Mouse (Mus musculus): ENCODE measurements around the gene Cux2. TPM values are rescaled to one million over a fixed set of nuclear protein-coding genes. Genes with fewer than 3 reads are reported as not detected.
A peak's percentile ranks its signal among the peaks of the same experiment; 100 is the strongest.

Gene Cux2
- polyA plus RNA-seq, 1 experiment = 1.2 TPM

DNA sequence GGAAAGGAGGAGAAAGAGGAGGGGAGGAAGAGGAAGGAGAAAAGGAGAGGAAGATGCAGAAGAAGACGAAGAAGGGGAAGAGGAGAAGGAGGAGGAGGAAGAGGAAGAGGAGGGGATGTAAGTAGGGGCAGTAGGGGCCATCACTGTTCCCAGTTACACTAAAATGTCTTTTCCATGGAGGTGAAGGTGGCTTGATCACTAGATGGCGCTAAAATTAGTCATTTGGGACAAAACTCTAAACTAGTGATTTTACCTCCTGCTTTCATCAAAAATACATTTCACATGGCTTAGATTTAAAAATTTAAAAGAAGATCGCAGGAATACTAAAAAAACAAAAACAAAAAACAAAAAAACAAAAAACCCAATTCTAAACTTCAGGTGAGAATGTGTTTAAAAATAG lies 156.3 kb downstream of the Cux2 start:
- Histone ChIP-seq H3K4me3 (replicated peaks; ENCODE audit: control insufficient read depth, low read depth, low read length) (no peak overlapping the region), H3K27ac (ENCODE audit: control insufficient read depth, insufficient read depth, low read depth, low read length, poor library complexity) (no peak overlapping the region), H3K4me1 (ENCODE audit: control insufficient read depth, insufficient read depth, low read length) (peaks cover 2% of the 10 kb centered on the region; the same call in 1 of the 2 replicates)
- no peak for TF ChIP-seq POLR2A (IDR thresholded peaks at IDR 0.05; ENCODE audit: borderline replicate concordance, control insufficient read depth, low read depth, low read length)
- TF ChIP-seq CTCF (IDR thresholded peaks at IDR 0.05; ENCODE audit: control insufficient read depth, insufficient read depth, low read length) = no peak
- WGBS = 18% methylated on average over 3 of the region's 3 CpGs

DNA sequence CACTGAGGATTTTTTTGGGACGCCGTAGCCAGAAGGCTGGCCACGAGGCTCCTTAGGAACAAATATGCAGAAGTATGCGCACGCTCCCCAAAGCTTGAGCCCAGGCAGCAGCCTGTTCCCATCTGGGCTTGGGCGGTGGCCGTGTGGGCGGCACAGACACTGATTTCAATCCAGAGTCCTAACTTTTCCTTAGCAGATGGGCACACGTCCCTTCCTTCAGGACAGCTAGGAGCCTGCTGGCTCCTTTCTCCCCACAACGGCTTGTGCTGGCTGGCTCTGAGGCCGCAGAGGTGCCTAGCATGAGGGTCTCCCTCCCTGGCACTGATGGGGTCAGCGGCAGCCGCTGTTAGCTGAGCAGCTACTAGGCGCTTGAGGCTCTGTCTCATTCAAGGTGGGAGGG lies 157.6 kb downstream of the Cux2 start:
- Histone ChIP-seq H3K27ac (ENCODE audit: control insufficient read depth, insufficient read depth, low read depth, low read length, poor library complexity) (no peak overlapping the region), H3K4me1 (ENCODE audit: control insufficient read depth, insufficient read depth, low read length) (no peaks in the 10 kb centered on the region), H3K4me3 (replicated peaks; ENCODE audit: control insufficient read depth, low read depth, low read length) (no peak overlapping the region)
- 79% methylated on average over 14 of the region's 14 CpGs for WGBS
- TF ChIP-seq CTCF (IDR thresholded peaks at IDR 0.05; ENCODE audit: control insufficient read depth, insufficient read depth, low read length) (no peak), POLR2A (IDR thresholded peaks at IDR 0.05; ENCODE audit: borderline replicate concordance, control insufficient read depth, low read depth, low read length) (no peak)

DNA sequence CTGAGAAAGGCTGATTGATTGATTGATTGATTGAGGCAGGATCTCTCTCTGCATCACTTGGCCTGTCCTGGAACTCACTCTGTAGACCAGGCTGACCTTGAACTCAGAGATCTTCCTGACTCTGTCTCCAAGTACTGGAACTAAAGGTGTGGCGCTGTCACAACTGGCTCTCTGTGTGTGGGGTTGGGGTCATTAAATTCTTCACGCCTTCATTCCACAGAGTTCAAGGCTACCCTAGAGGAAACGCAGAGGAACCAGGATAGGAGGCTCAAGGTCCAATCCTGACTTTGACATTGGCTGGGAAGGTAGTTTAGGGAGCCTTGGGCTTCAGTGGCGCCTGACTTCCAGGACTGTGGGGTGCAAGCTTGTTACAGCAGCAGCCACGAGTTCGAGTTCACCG lies 159.0 kb downstream of the Cux2 start:
- 81% methylated on average over 7 of the region's 7 CpGs for whole genome bisulfite sequencing
- TF ChIP-seq POLR2A (IDR thresholded peaks at IDR 0.05; ENCODE audit: borderline replicate concordance, control insufficient read depth, low read depth, low read length) = no peak
- no peak for TF ChIP-seq CTCF (IDR thresholded peaks at IDR 0.05; ENCODE audit: control insufficient read depth, insufficient read depth, low read length)
- Histone ChIP-seq H3K4me3 (replicated peaks; ENCODE audit: control insufficient read depth, low read depth, low read length) (no peak overlapping the region), H3K27ac (ENCODE audit: control insufficient read depth, insufficient read depth, low read depth, low read length, poor library complexity) (no peak overlapping the region), H3K4me1 (ENCODE audit: control insufficient read depth, insufficient read depth, low read length) (no peaks in the 10 kb centered on the region)

DNA sequence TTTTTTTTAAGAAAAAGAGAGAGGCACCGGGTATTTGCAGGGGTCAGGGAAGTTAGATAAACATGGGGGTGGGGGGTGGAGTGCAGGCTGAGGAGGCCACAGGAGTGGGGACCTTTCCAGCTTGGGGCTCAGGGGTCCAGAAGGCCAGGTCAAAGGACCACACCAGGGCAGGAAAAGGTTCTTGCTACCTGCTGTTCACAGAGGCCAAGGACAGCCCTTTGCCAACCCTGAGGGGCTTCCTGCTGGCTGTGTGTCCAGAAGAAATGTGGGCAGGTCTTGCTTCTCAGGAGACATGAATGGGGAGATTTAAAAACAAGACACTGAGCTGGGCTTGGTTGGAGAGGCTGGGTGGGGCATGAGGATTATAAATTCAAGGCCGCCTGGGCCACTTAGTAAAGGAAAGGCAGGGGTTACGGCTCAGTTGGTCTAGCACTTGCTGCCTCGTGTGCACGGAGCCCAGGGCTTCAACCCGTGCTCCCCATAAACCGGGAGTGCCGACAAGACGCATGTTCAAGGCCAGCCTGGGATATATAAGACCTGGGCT lies 160.0 kb downstream of the Cux2 start:
- Histone ChIP-seq H3K4me3 (replicated peaks; ENCODE audit: control insufficient read depth, low read depth, low read length) (no peak overlapping the region), H3K27ac (ENCODE audit: control insufficient read depth, insufficient read depth, low read depth, low read length, poor library complexity) (no peak overlapping the region), H3K4me1 (ENCODE audit: control insufficient read depth, insufficient read depth, low read length) (no peaks in the 10 kb centered on the region)
- no peak for TF ChIP-seq POLR2A (IDR thresholded peaks at IDR 0.05; ENCODE audit: borderline replicate concordance, control insufficient read depth, low read depth, low read length)
- TF ChIP-seq CTCF (IDR thresholded peaks at IDR 0.05; ENCODE audit: control insufficient read depth, insufficient read depth, low read length) = no peak
- WGBS = 67% methylated on average over 9 of the region's 9 CpGs

DNA sequence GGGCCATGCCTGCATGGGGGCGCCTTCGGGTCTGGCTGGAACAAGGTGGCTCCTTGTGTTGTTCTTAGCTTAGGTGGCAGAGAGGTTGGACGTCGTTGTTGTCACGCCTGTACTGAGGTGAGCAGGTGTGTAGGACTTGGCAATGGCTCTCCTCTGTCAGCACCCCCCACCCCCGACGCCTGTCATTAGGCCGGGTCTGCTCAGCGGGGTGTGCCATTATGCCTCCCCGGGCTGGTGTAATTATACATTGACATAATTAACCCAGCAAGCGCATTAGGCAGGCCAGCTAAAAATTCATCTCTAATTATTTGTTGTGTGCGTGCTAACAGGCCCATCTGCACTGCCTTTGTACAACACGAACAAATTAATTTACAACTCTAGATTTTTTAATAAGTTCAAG lies 160.5 kb downstream of the Cux2 start:
- Histone ChIP-seq H3K4me1 (ENCODE audit: control insufficient read depth, insufficient read depth, low read length) (no peaks in the 10 kb centered on the region), H3K27ac (ENCODE audit: control insufficient read depth, insufficient read depth, low read depth, low read length, poor library complexity) (no peak overlapping the region), H3K4me3 (replicated peaks; ENCODE audit: control insufficient read depth, low read depth, low read length) (no peak overlapping the region)
- no peak for TF ChIP-seq POLR2A (IDR thresholded peaks at IDR 0.05; ENCODE audit: borderline replicate concordance, control insufficient read depth, low read depth, low read length)
- TF ChIP-seq CTCF (IDR thresholded peaks at IDR 0.05; ENCODE audit: control insufficient read depth, insufficient read depth, low read length) = no peak
- WGBS = 82% methylated on average over 13 of the region's 13 CpGs

DNA sequence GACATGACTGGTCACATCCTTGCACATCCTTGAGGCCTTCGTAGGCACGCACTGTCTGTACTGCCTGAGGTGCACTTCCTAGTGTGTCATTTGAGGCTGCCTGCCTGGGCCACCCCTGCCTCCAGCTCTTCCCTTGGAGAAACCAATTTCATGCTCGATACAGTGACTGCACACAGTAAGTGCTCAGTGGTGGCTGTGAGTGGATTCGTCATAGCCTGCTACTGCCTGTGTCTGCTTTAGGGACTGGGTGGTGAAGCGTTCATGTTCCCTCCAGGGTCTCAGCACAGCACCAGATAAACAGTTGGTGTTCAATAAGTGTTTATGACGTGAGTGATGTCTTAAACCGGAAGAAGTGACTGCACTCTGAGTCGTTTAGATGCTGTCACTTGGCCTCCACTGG lies 166.5 kb downstream of the Cux2 start:
- Histone ChIP-seq H3K27ac (ENCODE audit: control insufficient read depth, insufficient read depth, low read depth, low read length, poor library complexity) (no peak overlapping the region), H3K4me1 (ENCODE audit: control insufficient read depth, insufficient read depth, low read length) (no peaks in the 10 kb centered on the region), H3K4me3 (replicated peaks; ENCODE audit: control insufficient read depth, low read depth, low read length) (no peak overlapping the region)
- 80% methylated on average over 8 of the region's 8 CpGs for WGBS
- TF ChIP-seq POLR2A (IDR thresholded peaks at IDR 0.05; ENCODE audit: borderline replicate concordance, control insufficient read depth, low read depth, low read length) (no peak), CTCF (IDR thresholded peaks at IDR 0.05; ENCODE audit: control insufficient read depth, insufficient read depth, low read length) (no peak)

DNA sequence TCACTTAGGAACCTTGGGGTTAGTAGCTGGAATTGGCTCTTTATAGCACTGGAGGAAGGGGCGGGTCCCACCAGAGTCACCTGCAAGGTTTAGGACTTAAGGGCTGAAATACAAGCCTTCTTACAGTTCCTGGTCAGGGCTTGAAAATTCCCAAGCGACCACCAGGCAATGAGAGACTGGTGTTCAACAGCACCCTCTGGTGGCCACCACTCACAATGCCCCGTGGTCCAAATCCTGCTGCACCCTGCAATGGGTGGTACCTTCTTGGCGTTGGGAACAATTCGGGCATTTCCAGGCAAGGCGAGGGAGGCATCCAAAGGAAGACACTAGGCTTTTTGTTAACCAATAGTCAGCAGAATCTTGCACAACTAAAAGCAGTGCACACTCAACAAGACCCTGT lies 170.7 kb downstream of the Cux2 start:
- 48% methylated on average over 6 of the region's 6 CpGs for WGBS
- TF ChIP-seq POLR2A (IDR thresholded peaks at IDR 0.05; ENCODE audit: borderline replicate concordance, control insufficient read depth, low read depth, low read length) = no peak
- TF ChIP-seq CTCF (IDR thresholded peaks at IDR 0.05; ENCODE audit: control insufficient read depth, insufficient read depth, low read length) = peak; percentile 86
- no peak overlapping the region for H3K27ac ChIP-seq (ENCODE audit: control insufficient read depth, insufficient read depth, low read depth, low read length, poor library complexity)
- H3K4me1 ChIP-seq (ENCODE audit: control insufficient read depth, insufficient read depth, low read length) = no peaks in the 10 kb centered on the region
- no peak overlapping the region for H3K4me3 ChIP-seq (replicated peaks; ENCODE audit: control insufficient read depth, low read depth, low read length)

DNA sequence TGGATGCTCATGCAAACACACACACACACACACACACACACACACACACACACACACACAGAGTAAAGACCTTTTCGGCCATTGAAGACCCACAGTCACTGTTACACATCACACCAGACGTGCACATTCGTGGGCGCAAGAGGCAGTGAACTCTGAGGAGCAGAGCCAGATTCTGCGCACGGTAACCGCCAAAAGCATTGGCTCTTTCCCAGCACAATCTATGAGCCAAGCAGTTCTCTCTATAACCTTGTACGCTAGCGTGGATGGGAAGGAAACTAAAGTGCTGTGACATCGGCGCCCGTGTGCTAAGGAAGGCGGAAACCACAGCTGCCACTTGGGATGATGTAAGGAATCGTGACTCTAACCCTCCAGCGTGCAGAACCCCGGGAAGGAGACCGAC lies 171.2 kb downstream of the Cux2 start:
- Histone ChIP-seq H3K4me1 (ENCODE audit: control insufficient read depth, insufficient read depth, low read length) (no peaks in the 10 kb centered on the region), H3K27ac (ENCODE audit: control insufficient read depth, insufficient read depth, low read depth, low read length, poor library complexity) (no peak overlapping the region), H3K4me3 (replicated peaks; ENCODE audit: control insufficient read depth, low read depth, low read length) (no peak overlapping the region)
- TF ChIP-seq CTCF (IDR thresholded peaks at IDR 0.05; ENCODE audit: control insufficient read depth, insufficient read depth, low read length) (no peak), POLR2A (IDR thresholded peaks at IDR 0.05; ENCODE audit: borderline replicate concordance, control insufficient read depth, low read depth, low read length) (no peak)
- WGBS = 74% methylated on average over 17 of the region's 17 CpGs

DNA sequence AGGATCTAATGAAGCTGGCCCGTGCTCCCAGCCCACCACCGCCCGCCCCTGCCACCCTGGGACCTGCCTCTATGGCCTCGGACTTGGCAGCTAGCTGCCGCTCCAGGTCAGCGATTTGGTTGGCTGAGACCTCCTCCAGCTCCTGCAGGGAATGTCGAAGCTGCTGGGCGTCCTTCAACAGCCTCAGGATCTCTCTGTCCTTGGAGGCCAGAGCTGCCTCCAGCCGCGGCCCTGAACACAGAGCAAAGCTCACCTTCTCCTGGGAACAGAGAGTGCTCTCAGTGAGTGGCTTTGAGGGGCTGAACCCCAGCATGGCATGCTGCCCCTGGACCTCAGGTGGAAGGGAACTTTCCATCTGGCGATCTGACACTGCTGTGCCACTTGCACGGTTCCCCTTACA lies 173.0 kb downstream of the Cux2 start:
- H3K4me3 ChIP-seq (replicated peaks; ENCODE audit: control insufficient read depth, low read depth, low read length) = no peak overlapping the region
- no peak overlapping the region for H3K27ac ChIP-seq (ENCODE audit: control insufficient read depth, insufficient read depth, low read depth, low read length, poor library complexity)
- H3K4me1 ChIP-seq (ENCODE audit: control insufficient read depth, insufficient read depth, low read length) = no peaks in the 10 kb centered on the region
- TF ChIP-seq POLR2A (IDR thresholded peaks at IDR 0.05; ENCODE audit: borderline replicate concordance, control insufficient read depth, low read depth, low read length) (no peak), CTCF (IDR thresholded peaks at IDR 0.05; ENCODE audit: control insufficient read depth, insufficient read depth, low read length) (no peak)
- WGBS = 81% methylated on average over 12 of the region's 12 CpGs
